Mouse (Mus musculus): ENCODE results near the gene Apol10a. TPM values are rescaled to one million over a fixed set of nuclear protein-coding genes. Genes with fewer than 3 reads are reported as not detected.

Apol10a gene
- polyA plus RNA-seq (2015; fragmentation: Nextera tagmentation; extraction: Ambion mirVana) = not detected in 2 replicates

GRCm38 (mm10) chr15:77476693-77477092 is at the start of gene Apol10a:
Apol10a (plus strand) TSS chr15:77477047.

GRCm38 (mm10) chr15:77447392-77447791 is 29.5 kb upstream of the Apol10a start, which contains the start of gene Apol7b:
Apol7b (minus strand) TSS chr15:77447492.

GRCm38 (mm10) chr15:77507966-77508365 is 31.1 kb downstream of the Apol10a start, which contains the start of gene Apol11a:
Apol11a (plus strand) TSS chr15:77508271.

GRCm38 (mm10) chr15:77533216-77533615 is 56.4 kb downstream of the Apol10a start, which contains the start of gene Apol7c:
Apol7c (minus strand) TSS chr15:77533316.

Other genes starting within 250 kb of the Apol10a start
- gene Rbfox2, start 170.0 kb upstream of the Apol10a start, polyA plus RNA-seq (2015; fragmentation: Nextera tagmentation; extraction: Ambion mirVana) = 59.2 and 80.5 TPM in 2 replicates
- not detected in 2 replicates for gene Apol7a, start 77.9 kb upstream of the Apol10a start, polyA plus RNA-seq (2015; fragmentation: Nextera tagmentation; extraction: Ambion mirVana)
- gene Apol9a, start 65.9 kb upstream of the Apol10a start, polyA plus RNA-seq (2015; fragmentation: Nextera tagmentation; extraction: Ambion mirVana) = 0.65 and 2.1 TPM in 2 replicates
- not detected in 2 replicates for gene Apol7b, start 29.6 kb upstream of the Apol10a start, polyA plus RNA-seq (2015; fragmentation: Nextera tagmentation; extraction: Ambion mirVana)
- not detected in 2 replicates for gene Apol11a, start 31.2 kb downstream of the Apol10a start, polyA plus RNA-seq (2015; fragmentation: Nextera tagmentation; extraction: Ambion mirVana)
- gene Apol7c, start 56.3 kb downstream of the Apol10a start, polyA plus RNA-seq (2015; fragmentation: Nextera tagmentation; extraction: Ambion mirVana) = not detected in 2 replicates
- gene 1700025B11Rik, start 84.8 kb downstream of the Apol10a start, polyA plus RNA-seq (2015; fragmentation: Nextera tagmentation; extraction: Ambion mirVana) = not detected in 2 replicates
- gene Apol10b, start 119.1 kb downstream of the Apol10a start, polyA plus RNA-seq (2015; fragmentation: Nextera tagmentation; extraction: Ambion mirVana) = 0.08 and 0.09 TPM in 2 replicates
- not detected in 2 replicates for gene Gm36245, start 122.2 kb downstream of the Apol10a start, polyA plus RNA-seq (2015; fragmentation: Nextera tagmentation; extraction: Ambion mirVana)
- gene Apol11b, start 166.2 kb downstream of the Apol10a start, polyA plus RNA-seq (2015; fragmentation: Nextera tagmentation; extraction: Ambion mirVana) = not detected in 2 replicates
- not detected in 2 replicates for gene Apol7e, start 221.8 kb downstream of the Apol10a start, polyA plus RNA-seq (2015; fragmentation: Nextera tagmentation; extraction: Ambion mirVana)

Data from neural tube, postnatal 0 days (tissue).